Mouse (Mus musculus) MEL (cell line): ENCODE results near the gene Napa. TPM values are rescaled to one million over a fixed set of nuclear protein-coding genes. Genes with fewer than 3 reads are reported as not detected.

Source experiments
- DNase-seq: peaks from one replicate; pipeline ENCODE4 v3.0.0; 2011; ENCODE audit warnings: low read depth, low spot score
- H3K27ac ChIP-seq: 2 replicates; pipeline ENCODE4 v1.5.1; 2012; ENCODE audit warnings: low read depth, mild to moderate bottlenecking, control low read depth, low read length, moderate library complexity; ENCODE audit not compliant: control insufficient read depth
- H3K27me3 ChIP-seq, 2 experiments: fragments of 150-350 bp in 1 of 2; sonication (generic) in 1 of 2; 2 replicates each; pipeline ENCODE4 v1.6.1; 2012; ENCODE audit warnings: low read length in 2 of 2, mild to moderate bottlenecking in 2 of 2, improper control_type of control experiment in 1 of 2, moderate library complexity in 1 of 2; ENCODE audit not compliant: insufficient read depth in 2 of 2, control insufficient read depth in 1 of 2
- H3K36me3 ChIP-seq, 2 experiments: 2 replicates each; pipeline ENCODE4 v1.6.1; 2012 to 2014; ENCODE audit warnings: low read length in 2 of 2, improper control_type of control experiment in 1 of 2, inconsistent platforms in 1 of 2, mild to moderate bottlenecking in 1 of 2; ENCODE audit not compliant: insufficient read depth in 2 of 2, control insufficient read depth in 1 of 2
- H3K4me1 ChIP-seq, 2 experiments: fragments of 150-350 bp in 1 of 2; sonication (generic) in 1 of 2; 2 replicates each; pipeline ENCODE4 v1.6.1; 2012; ENCODE audit warnings: low read length in 2 of 2, improper control_type of control experiment in 1 of 2, mild to moderate bottlenecking in 1 of 2; ENCODE audit not compliant: insufficient read depth in 2 of 2, control insufficient read depth in 1 of 2
- H3K4me3 ChIP-seq, 2 experiments: fragments of 150-350 bp in 1 of 2; sonication (generic) in 1 of 2; 2 replicates each; pipeline ENCODE4 v1.5.1; 2012; ENCODE audit warnings: low read depth in 2 of 2, low read length in 2 of 2, mild to moderate bottlenecking in 2 of 2, moderate library complexity in 2 of 2, control low read depth in 1 of 2, improper control_type of control experiment in 1 of 2; ENCODE audit not compliant: control insufficient read depth in 1 of 2, insufficient read depth in 1 of 2
- H3K79me2 ChIP-seq: 2 replicates; pipeline ENCODE4 v1.6.1; 2012; ENCODE audit warnings: mild to moderate bottlenecking, low read length, moderate library complexity; ENCODE audit not compliant: control insufficient read depth, poor library complexity, insufficient read depth
- H3K9ac ChIP-seq: 2 replicates; pipeline ENCODE4 v1.6.1; 2012; ENCODE audit warnings: low read depth, mild to moderate bottlenecking, control low read depth, low read length, moderate library complexity; ENCODE audit not compliant: control insufficient read depth, poor library complexity, severe bottlenecking
- H3K9me3 ChIP-seq: fragments of 150-350 bp; sonication (generic); replicated peaks from 2 replicates; pipeline ENCODE4 v1.6.1; 2012; ENCODE audit warnings: mild to moderate bottlenecking, low read length, improper control_type of control experiment, moderate library complexity; ENCODE audit not compliant: insufficient read depth
- CTCF ChIP-seq, 3 experiments: IDR thresholded peaks in 2 of 3; conservative IDR thresholded peaks in 1 of 3; 2 replicates each; pipeline ENCODE4 v1.5.1; 2011 to 2012; ENCODE audit warnings: low read length in 3 of 3, low read depth in 2 of 3, mild to moderate bottlenecking in 2 of 3, improper control_type of control experiment in 1 of 3, inconsistent platforms in 1 of 3, mixed read lengths in 1 of 3, moderate library complexity in 1 of 3; ENCODE audit not compliant: control insufficient read depth in 1 of 3, insufficient read depth in 1 of 3, poor library complexity in 1 of 3, severe bottlenecking in 1 of 3
- ELF1 ChIP-seq: IDR thresholded peaks from 2 replicates; pipeline ENCODE4 v1.6.1; 2014; ENCODE audit warnings: low read depth, mild to moderate bottlenecking, inconsistent platforms, low read length, improper control_type of control experiment, moderate library complexity
- EP300 ChIP-seq, 2 experiments: IDR thresholded peaks; 2 replicates each; pipeline ENCODE4 v1.6.1; 2011; ENCODE audit warnings: improper control_type of control experiment in 2 of 2, low read length in 2 of 2, low read depth in 1 of 2, mild to moderate bottlenecking in 1 of 2
- ETS1 ChIP-seq: IDR thresholded peaks from 2 replicates; pipeline ENCODE4 v1.6.1; 2012; ENCODE audit warnings: low read depth, mild to moderate bottlenecking, inconsistent platforms, low read length, improper control_type of control experiment, moderate library complexity
- KAT2A ChIP-seq: conservative IDR thresholded peaks from 2 replicates; pipeline ENCODE4 v1.6.1; 2012; ENCODE audit warnings: low read depth, low read length, improper control_type of control experiment, inconsistent platforms
- MAZ ChIP-seq: IDR thresholded peaks from 2 replicates; pipeline ENCODE4 v1.6.1; 2012; ENCODE audit warnings: low read depth, mild to moderate bottlenecking, inconsistent platforms, low read length, improper control_type of control experiment
- MEF2A ChIP-seq: IDR thresholded peaks from 2 replicates; pipeline ENCODE4 v1.6.1; 2014; ENCODE audit warnings: low read depth, mild to moderate bottlenecking, inconsistent platforms, low read length, improper control_type of control experiment; ENCODE audit not compliant: poor library complexity, insufficient replicate concordance, severe bottlenecking; ENCODE audit errors: extremely low read depth
- MYC ChIP-seq: IDR thresholded peaks from 2 replicates; pipeline ENCODE4 v1.6.1; 2011; ENCODE audit warnings: low read depth, mild to moderate bottlenecking, low read length, improper control_type of control experiment, moderate library complexity
- NELFE ChIP-seq: IDR thresholded peaks from 2 replicates; pipeline ENCODE4 v1.6.1; 2011; ENCODE audit warnings: low read depth, low read length, improper control_type of control experiment
- NRF1 ChIP-seq: IDR thresholded peaks from 2 replicates; pipeline ENCODE4 v1.6.1; 2014; ENCODE audit warnings: low read depth, mild to moderate bottlenecking, inconsistent platforms, low read length, improper control_type of control experiment, moderate library complexity; ENCODE audit not compliant: poor library complexity, insufficient read depth, severe bottlenecking
- POLR2A ChIP-seq, 2 experiments: IDR thresholded peaks; 2 replicates each; pipeline ENCODE4 v1.6.1; 2011 to 2012; ENCODE audit warnings: low read length in 2 of 2, mild to moderate bottlenecking in 2 of 2, control low read depth in 1 of 2, improper control_type of control experiment in 1 of 2, low read depth in 1 of 2, moderate library complexity in 1 of 2; ENCODE audit not compliant: control insufficient read depth in 1 of 2, insufficient read depth in 1 of 2, poor library complexity in 1 of 2
- RAD21 ChIP-seq: IDR thresholded peaks from 2 replicates; pipeline ENCODE4 v1.6.1; 2011; ENCODE audit warnings: mild to moderate bottlenecking, low read depth, low read length, improper control_type of control experiment
- RCOR1 ChIP-seq: IDR thresholded peaks from 2 replicates; pipeline ENCODE4 v1.6.1; 2012; ENCODE audit warnings: low read depth, mild to moderate bottlenecking, inconsistent platforms, low read length, improper control_type of control experiment
- SIN3A ChIP-seq: IDR thresholded peaks from 2 replicates; pipeline ENCODE4 v1.6.1; 2012; ENCODE audit warnings: low read length, improper control_type of control experiment, inconsistent platforms
- TAL1 ChIP-seq: IDR thresholded peaks from 2 replicates; pipeline ENCODE4 v1.6.1; 2012; ENCODE audit warnings: mild to moderate bottlenecking, inconsistent platforms, low read length, moderate library complexity, mixed read lengths
- USF2 ChIP-seq, 2 experiments: IDR thresholded peaks; 2 replicates each; pipeline ENCODE4 v1.6.1; 2011 to 2012; ENCODE audit warnings: improper control_type of control experiment in 2 of 2, low read length in 2 of 2, borderline replicate concordance in 1 of 2, inconsistent platforms in 1 of 2, low read depth in 1 of 2, mild to moderate bottlenecking in 1 of 2; ENCODE audit not compliant: insufficient read depth in 1 of 2
- ZC3H11A ChIP-seq: IDR thresholded peaks from 2 replicates; pipeline ENCODE4 v1.6.1; 2012; ENCODE audit warnings: low read depth, mild to moderate bottlenecking, inconsistent platforms, low read length, improper control_type of control experiment
- ZMIZ1 ChIP-seq: IDR thresholded peaks from 2 replicates; pipeline ENCODE4 v1.6.1; 2012; ENCODE audit warnings: low read depth, mild to moderate bottlenecking, inconsistent platforms, low read length, improper control_type of control experiment, moderate library complexity
- polyA plus RNA-seq, 2 experiments: library from polyadenylated mRNA; stranded (reverse) in 1 of 2; unstranded in 1 of 2; fragments of >175 nt in 1 of 2; fragments of >200 nt in 1 of 2; gene quantifications; 2 replicates each; pipeline versions ENCODE4 v1.2.1 to v1.2.4; 2012; ENCODE audit warnings: low replicate concordance in 2 of 2, low read depth in 1 of 2; ENCODE audit not compliant: insufficient read length in 2 of 2, insufficient read depth in 1 of 2, missing spikeins in 1 of 2
- total RNA-seq: library from RNA; depleted of rRNA; stranded (reverse); fragments of 300-350 nt; gene quantifications from 2 replicates; pipeline ENCODE4 v1.2.3, GENCODE M21; 2012

The Napa gene
- total and polyA plus RNA-seq, 3 experiments = 56.1 to 132 TPM; not detected in 1

DNA sequence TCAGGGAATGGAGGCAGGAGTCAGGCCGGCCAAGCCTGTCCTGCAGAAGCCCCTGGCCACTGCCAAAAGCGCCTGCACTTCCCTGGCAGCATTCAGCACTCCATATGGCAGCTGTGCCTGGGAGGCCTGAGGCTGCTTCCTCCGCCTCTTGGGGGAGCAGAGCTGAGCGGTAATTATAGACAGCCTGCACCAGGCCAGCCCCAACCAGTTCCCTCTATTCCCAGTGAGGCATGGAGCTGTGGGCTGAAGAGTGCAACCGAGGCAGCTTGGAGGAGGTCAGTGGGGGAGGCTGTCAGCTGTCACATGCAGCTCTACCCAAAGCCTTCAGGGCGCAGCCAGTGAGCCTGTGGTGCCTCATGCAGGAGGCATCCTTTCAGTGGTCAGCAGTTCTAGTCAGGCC is 5.5 kb downstream of the Napa start:
- no peaks in the 10 kb centered on the region for H3K9me3 ChIP-seq
- no peak overlapping the region for H3K4me3 ChIP-seq
- no peak overlapping the region for H3K9ac ChIP-seq
- H3K4me1 ChIP-seq = peaks cover 0 to 12% of the 10 kb centered on the region in 2 experiments; a peak in 1 of 4 replicates
- no peak overlapping the region for H3K27ac ChIP-seq
- no peak for TF ChIP-seq TAL1
- TF ChIP-seq KAT2A = no peak
- no peak for TF ChIP-seq ZMIZ1
- no peak for TF ChIP-seq ETS1
- no peak for TF ChIP-seq RCOR1
- no peak for TF ChIP-seq MYC
- no peak for TF ChIP-seq POLR2A (IDR thresholded peaks at IDR 0.05; ENCODE audit: control insufficient read depth in 1 of 2, insufficient read depth in 1 of 2, low read depth in 1 of 2, low read length in 2 of 2, poor library complexity in 1 of 2)
- peaks cover 0 to 12% of the 10 kb centered on the region in 2 experiments; a peak in 2 of 4 replicates for H3K36me3 ChIP-seq
- peaks cover 40% of the 10 kb centered on the region for H3K79me2 ChIP-seq
- no peak for DNase-seq
- H3K27me3 ChIP-seq = no peaks in the 10 kb centered on the region

DNA sequence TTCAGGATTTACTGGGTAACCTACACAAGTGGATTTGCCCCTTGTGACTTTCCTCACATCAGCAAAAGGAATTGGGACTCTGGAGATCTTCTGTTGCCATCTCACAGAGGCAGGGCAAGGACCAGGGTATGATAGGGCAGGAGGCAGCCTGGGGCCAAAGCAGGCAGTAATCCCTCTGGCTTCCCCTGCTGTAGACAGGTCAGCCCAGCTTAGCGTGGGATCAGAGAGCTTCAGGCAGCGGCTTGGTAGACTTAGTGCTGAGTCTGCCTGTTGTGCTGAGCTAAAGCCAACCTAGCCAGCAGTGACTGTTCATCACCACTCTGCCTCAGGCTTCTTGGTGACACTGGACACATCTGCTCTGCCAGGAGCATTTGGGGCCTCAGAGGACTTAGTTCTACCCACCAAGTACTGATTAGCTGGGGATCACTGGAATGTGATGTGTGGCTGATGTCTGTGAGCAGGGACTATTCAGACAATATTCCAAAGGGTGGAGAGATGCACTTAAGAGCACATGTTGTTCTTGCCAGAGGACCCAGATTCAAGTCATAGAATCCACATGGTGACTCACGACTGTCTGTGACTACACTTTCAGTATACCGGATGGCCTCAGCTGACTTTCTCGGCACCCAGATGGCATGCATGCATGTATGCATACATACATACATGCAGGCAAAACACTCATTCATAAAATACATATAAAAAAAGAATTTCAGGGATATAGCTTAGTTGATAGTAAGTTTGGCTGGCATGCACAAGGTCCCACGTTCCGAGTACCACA is 6.5 kb downstream of the Napa start:
- no peak overlapping the region for H3K27ac ChIP-seq
- peaks cover 30% of the 10 kb centered on the region for H3K79me2 ChIP-seq
- H3K9ac ChIP-seq = no peak overlapping the region
- no peaks in the 10 kb centered on the region for H3K27me3 ChIP-seq
- peaks cover under 1 to 6% of the 10 kb centered on the region in 2 experiments; a peak in 2 of 4 replicates for H3K36me3 ChIP-seq
- no peak for DNase-seq
- TF ChIP-seq SIN3A = no peak
- no peak for TF ChIP-seq ZMIZ1
- no peak for TF ChIP-seq MYC
- TF ChIP-seq RAD21 = no peak
- no peak for TF ChIP-seq USF2 (IDR thresholded peaks at IDR 0.05; ENCODE audit: borderline replicate concordance in 1 of 2, insufficient read depth in 1 of 2, low read depth in 1 of 2, low read length in 2 of 2)
- no peak for TF ChIP-seq MAZ
- TF ChIP-seq CTCF (IDR thresholded peaks at IDR 0.05 in 2 of 3, conservative IDR thresholded peaks at IDR 0.05 in 1 of 3; ENCODE audit: control insufficient read depth in 1 of 3, insufficient read depth in 1 of 3, low read depth in 2 of 3, low read length in 3 of 3, poor library complexity in 1 of 3, severe bottlenecking in 1 of 3) = no peak
- no peak for TF ChIP-seq MEF2A
- no peak for TF ChIP-seq EP300 (IDR thresholded peaks at IDR 0.05; ENCODE audit: low read depth in 1 of 2, low read length in 2 of 2)
- no peak for TF ChIP-seq ZC3H11A
- TF ChIP-seq NRF1 = no peak
- no peak for TF ChIP-seq NELFE
- no peak for TF ChIP-seq ELF1
- TF ChIP-seq POLR2A (IDR thresholded peaks at IDR 0.05; ENCODE audit: control insufficient read depth in 1 of 2, insufficient read depth in 1 of 2, low read depth in 1 of 2, low read length in 2 of 2, poor library complexity in 1 of 2) = no peak
- no peak for TF ChIP-seq ETS1
- H3K9me3 ChIP-seq = no peaks in the 10 kb centered on the region
- no peak overlapping the region for H3K4me3 ChIP-seq
- H3K4me1 ChIP-seq = peaks cover 0 to 6% of the 10 kb centered on the region in 2 experiments; a peak in 1 of 4 replicates
